Mouse (Mus musculus) effector memory CD4-positive, alpha-beta T cell, adult 5 months (primary cell): ENCODE measurements around the gene S100a13. TPM values are rescaled to one million over a fixed set of nuclear protein-coding genes. Genes with fewer than 3 reads are reported as not detected.

Source experiments
- polyA plus RNA-seq: library from polyadenylated mRNA; unstranded; fragments of 100-300 nt; shearing (Covaris generic); gene quantifications from one replicate; pipeline ENCODE4 v1.2.1, GENCODE M21; 2017

The S100a13 gene
- 123 TPM for polyA plus RNA-seq

GRCm38 (mm10) chr3:90513796-90514590, at the start of gene S100a13, which contains the start of gene S100a1:
S100a13 (plus strand) TSS chr3:90514435.
S100a1 (minus strand) TSS chr3:90514392.

GRCm38 (mm10) chr3:90465686-90466310, 48.4 kb upstream of the S100a13 start, which contains the start of gene Npr1:
Npr1 (minus strand) TSS chr3:90465866.

GRCm38 (mm10) chr3:90475831-90476611, 38.2 kb upstream of the S100a13 start, which contains the start of gene Ilf2:
Ilf2 (plus strand) TSS chr3:90476126.

GRCm38 (mm10) chr3:90490696-90491256, 23.5 kb upstream of the S100a13 start, which contains the start of gene Snapin:
Snapin (minus strand) TSS chr3:90491033.

GRCm38 (mm10) chr3:90508950-90509746, 5.1 kb upstream of the S100a13 start, which contains the start of gene Chtop:
Chtop (minus strand) TSS chr3:90509498.

GRCm38 (mm10) chr3:90526580-90526979, 12.3 kb downstream of the S100a13 start, which contains the start of gene S100a14:
S100a14 (plus strand) TSS chr3:90526856.

GRCm38 (mm10) chr3:90537141-90537904, 23.1 kb downstream of the S100a13 start, which contains the start of gene S100a16:
S100a16 (plus strand) TSS chr3:90537254.

GRCm38 (mm10) chr3:90560008-90560628, 45.9 kb downstream of the S100a13 start, which contains the start of gene S100a3:
S100a3 (plus strand) TSS chr3:90560578.

Other genes with a start within 250 kb of the S100a13 start
- gene Dennd4b, start 249.2 kb upstream of the S100a13 start, polyA plus RNA-seq: 34.1 TPM
- 11.9 TPM for gene Gatad2b, start 221.3 kb upstream of the S100a13 start, polyA plus RNA-seq
- gene Slc27a3, start 124.5 kb upstream of the S100a13 start, polyA plus RNA-seq: not detected
- 18.6 TPM for gene Ints3, start 80.8 kb upstream of the S100a13 start, polyA plus RNA-seq
- not detected for gene Npr1, start 48.6 kb upstream of the S100a13 start, polyA plus RNA-seq
- 84.0 TPM for gene Ilf2, start 38.3 kb upstream of the S100a13 start, polyA plus RNA-seq
- gene Snapin, start 23.4 kb upstream of the S100a13 start, polyA plus RNA-seq: 56.9 TPM
- 165 TPM for gene Chtop, start 4.9 kb upstream of the S100a13 start, polyA plus RNA-seq
- gene S100a1, start within 50 bp of the S100a13 start, polyA plus RNA-seq: 1.1 TPM
- not detected for gene S100a14, start 12.4 kb downstream of the S100a13 start, polyA plus RNA-seq
- gene S100a16, start 22.8 kb downstream of the S100a13 start, polyA plus RNA-seq: not detected
- 2.3 TPM for gene S100a3, start 46.1 kb downstream of the S100a13 start, polyA plus RNA-seq
- gene S100a2, start 75.8 kb downstream of the S100a13 start, polyA plus RNA-seq: not detected
- not detected for gene Gm42674, start 87.5 kb downstream of the S100a13 start, polyA plus RNA-seq
- 279 TPM for gene S100a4, start 89.3 kb downstream of the S100a13 start, polyA plus RNA-seq
- gene S100a5, start 94.1 kb downstream of the S100a13 start, polyA plus RNA-seq: not detected
- gene S100a6, start 98.4 kb downstream of the S100a13 start, polyA plus RNA-seq: 579 TPM
- gene S100a7a, start 139.6 kb downstream of the S100a13 start, polyA plus RNA-seq: 0.39 TPM
- not detected for gene S100a8, start 154.5 kb downstream of the S100a13 start, polyA plus RNA-seq
- not detected for gene S100a9, start 181.3 kb downstream of the S100a13 start, polyA plus RNA-seq
- gene Pglyrp4, start 212.5 kb downstream of the S100a13 start, polyA plus RNA-seq: not detected